Mouse (Mus musculus): ENCODE measurements around the gene Guca2b. TPM values are rescaled to one million over a fixed set of nuclear protein-coding genes. Genes with fewer than 3 reads are reported as not detected.

The Guca2b gene
- total RNA-seq (2021) = not detected
- long read RNA-seq, experiment 1 = 0 reads
- long read RNA-seq, experiment 2 = 0 reads

DNA sequence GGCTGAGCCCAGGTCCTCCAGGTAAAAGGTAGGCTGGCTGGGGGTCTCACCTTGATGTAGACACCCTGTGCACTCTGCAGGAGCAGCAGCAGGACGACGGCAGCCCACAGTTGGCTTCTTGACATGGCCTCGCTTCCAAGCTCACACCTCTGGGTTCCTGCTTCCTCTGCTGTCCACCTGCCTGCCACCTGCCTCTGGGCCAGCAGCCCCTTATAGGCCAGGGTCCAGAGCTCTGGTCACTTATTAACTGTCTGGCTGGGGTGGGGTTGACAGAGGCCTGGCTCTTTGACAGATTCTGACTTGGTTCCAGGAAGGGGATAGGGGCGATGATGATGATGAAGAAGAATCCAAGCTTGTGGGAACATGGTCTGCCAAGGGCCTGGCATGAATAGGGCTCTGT, at the start of gene Guca2b:
Guca2b (minus strand) TSS at position 224 of the 400 bp plus-strand sequence.
- DNase-seq (ENCODE audit: low spot score in 2 of 2) = no peak

DNA sequence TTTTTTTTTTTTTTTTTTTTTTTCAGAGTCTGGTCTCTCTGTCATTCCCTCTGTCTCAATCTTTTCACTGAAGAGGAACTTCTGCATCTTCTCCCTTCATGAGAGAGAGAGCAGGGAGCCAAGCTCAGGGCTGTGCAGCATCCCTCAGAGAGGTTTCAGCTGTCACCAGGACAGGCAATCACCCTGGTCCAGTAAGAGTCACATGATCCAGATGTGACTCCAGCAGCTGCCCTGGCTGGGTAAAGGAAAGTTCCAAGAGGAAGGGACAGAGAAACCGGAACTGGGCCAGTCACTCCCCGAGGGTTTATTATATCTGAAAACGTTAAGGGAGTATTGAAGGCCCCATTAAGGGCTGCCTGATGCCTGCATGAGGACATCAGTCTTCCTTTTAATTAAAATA, 49.0 kb upstream of the Guca2b start:
- DNase-seq (ENCODE audit: low spot score in 2 of 2) = no peak

DNA sequence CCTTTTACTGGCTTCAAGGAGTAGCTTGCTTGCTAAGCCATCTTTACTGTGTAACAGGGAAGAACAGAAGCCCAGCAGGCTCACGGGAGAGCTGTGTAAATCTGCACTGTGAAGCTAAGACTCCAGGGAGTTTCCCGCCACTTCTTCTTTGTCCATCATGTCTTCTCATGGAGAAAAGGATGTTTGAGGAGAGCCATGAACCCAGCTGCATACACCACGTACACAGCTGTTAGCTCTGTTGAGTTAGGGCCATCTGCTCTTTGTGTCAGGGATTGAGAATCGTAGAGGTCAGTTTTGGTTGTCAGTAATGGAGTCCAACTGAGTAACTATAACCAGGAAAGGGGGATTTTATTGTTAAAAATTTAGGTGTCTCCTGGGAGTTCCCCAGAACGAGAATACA, 48.6 kb upstream of the Guca2b start:
- DNase-seq (ENCODE audit: low spot score in 2 of 2) = no peak

DNA sequence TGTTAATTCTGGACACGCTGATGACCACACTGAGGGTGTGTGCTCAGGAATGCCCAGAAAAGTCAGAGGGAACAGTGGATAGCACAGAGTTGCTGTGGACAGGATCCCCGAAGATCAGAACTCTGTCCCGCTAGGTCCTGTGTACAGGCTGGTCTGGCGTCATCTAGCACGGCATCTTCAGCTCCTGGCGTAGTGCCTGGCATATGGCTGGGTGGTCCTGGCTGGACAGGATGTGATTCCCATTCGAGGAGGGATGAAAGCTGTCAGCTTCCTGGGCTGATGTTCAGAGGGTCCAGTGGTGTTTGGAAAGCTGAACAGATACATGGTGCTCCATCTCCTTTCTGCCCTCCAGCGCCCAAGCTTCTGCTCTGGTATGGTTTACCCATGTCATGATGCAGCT, 45.2 kb upstream of the Guca2b start:
- DNase-seq (ENCODE audit: low spot score in 2 of 2) = no peak

DNA sequence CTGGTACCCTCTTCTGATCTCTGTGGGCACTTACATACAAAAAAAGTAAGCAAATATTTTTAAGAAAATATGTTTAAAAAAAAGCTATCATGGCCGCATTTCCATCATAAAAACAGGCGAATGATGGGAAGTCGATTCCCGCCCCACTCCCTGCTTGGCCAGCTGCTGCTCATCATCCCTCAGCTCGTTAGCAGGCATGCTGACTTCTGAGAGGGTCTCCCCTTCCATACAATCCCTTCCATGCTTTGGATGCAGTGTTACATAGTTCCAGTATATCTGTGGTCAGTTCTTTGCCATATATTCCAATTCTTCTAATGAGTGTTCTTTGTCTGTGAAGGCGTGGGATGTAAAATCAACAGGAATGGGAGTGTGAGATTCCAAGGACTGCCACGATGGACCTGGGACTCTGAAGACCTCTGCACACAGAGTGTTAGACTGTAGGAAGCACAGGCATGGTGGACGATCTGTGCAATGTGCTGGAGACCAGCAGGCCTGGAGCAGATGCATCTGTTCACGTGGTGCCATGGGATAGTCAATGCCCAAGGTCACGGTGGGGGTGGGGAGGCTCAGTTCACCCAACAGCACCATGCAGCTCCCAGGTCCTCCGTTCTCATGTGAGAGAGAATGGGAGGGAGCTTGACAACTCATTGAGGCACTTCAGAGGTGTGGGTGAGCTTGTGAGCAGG, 42.7 kb upstream of the Guca2b start:
- DNase-seq (ENCODE audit: low spot score in 2 of 2) = no peak

DNA sequence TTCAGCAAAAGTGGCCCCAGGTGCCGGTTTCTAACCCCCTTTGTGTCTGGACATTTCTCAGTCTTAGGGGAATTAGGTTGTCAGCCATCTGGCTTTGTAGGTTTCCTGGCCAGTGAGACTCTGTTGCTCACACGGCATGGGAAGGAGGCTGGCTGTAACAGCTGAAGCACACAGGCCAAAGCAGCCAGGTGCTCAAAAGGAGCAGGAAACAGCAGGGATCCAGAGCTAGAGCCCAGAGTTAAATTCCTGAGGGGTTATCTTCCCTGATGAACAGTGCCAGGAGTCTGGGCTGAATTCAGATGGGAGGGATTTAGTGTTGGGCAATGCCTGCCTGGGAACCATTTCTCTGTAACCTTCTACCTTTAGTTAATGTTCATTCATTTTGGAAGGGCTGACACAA, 39.6 kb upstream of the Guca2b start:
- DNase-seq (ENCODE audit: low spot score in 2 of 2) = no peak

DNA sequence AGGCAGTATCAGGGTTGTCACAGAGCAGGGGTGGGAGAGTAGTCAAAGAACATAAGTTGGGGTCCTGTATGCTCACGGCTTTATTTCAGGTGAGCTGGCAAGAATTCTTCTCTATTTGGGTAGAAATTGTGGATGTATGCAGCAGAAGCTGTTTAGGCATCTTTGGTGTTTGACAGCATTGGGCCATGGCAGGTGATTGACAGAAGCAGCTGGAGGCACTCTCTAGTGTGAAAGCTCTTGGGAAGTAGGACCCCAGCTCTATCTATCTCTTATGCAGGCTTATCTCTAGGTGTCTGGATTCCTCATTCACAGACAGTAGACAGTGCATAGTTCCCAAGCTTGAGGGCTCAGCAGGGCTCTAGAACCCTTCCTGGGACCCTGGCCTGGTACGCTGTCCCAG, 27.0 kb upstream of the Guca2b start:
- no peak for DNase-seq (ENCODE audit: low spot score in 2 of 2)

DNA sequence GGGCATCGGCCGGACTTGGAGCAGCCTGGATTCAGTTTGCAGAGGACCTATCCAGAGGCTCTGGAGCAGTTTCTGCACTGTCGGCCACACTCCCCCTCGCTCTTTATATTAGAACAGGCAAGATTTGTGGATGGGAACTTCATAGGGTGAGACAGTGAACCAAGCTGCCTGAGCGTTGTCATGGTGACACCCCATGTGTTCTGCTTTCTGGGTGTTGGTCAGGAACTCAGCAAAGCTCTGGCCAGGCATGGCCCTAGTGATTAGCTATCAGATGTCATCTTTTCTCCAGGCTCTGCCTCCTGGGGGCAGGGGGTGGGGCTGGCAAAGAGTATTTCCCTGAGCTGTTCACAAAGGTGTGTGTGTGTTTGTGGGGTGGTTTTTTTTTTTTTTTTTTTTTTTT, 23.8 kb upstream of the Guca2b start:
- DNase-seq (ENCODE audit: low spot score in 2 of 2) = no peak

DNA sequence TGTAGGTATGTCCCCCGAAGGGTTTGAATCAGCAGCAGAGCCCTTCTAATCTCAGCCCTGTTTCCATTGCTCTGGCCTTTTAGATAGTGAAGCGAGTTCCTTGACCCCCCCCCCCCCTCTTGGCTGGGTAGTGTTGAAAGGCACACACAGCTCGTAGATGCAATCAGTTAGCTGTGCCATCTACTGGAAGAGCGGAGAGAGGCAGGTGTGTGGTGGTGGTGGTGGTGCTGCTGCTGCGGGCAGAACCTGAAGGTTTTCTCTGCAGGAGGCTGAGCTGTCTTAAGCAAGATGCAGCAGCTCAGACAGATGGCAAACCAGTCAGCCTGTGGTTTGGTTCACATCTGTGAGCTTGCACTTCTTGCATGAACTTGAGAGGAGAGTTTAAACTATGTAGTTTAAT, 13.9 kb upstream of the Guca2b start:
- DNase-seq (ENCODE audit: low spot score in 2 of 2) = no peak

DNA sequence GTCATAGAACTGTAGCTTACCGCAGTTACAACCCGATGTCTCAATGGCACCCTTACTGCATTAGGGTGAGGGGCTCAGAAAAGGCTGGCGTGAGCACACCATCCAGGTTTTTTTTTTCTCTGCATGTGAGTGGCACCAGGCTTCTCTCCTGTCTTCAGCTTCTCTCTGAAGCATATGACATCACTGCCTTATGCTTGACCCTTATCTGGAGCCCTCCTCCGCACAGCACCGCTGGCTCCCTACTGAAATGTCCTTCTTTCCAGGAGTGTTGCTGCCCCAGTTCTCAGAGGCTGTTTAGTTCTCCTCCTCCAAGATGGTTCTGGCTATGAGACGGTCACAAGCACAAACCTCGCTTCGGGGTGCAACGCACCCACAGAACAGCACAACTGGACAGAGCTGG, 12.4 kb upstream of the Guca2b start:
- no peak for DNase-seq (ENCODE audit: low spot score in 2 of 2)

DNA sequence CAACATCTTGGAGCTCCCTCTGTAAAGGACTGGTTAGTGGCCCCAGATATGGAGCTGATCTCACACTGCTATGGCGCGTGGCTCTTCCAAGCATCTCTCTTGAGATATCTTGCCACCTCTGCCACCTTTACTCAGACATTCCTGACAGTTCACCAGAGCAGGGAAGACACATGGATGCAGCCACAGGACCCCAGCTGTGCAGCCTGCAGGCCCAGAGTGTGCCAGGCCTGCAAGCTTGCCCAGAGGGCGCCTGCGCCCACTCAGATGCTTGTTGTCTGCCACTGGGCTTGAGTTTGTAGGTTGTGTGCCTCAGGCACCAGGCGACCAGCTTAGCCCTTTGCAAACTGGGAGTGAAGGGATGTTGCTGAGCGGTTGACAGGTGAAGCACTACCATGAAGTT, 12.0 kb upstream of the Guca2b start:
- no peak for DNase-seq (ENCODE audit: low spot score in 2 of 2)

DNA sequence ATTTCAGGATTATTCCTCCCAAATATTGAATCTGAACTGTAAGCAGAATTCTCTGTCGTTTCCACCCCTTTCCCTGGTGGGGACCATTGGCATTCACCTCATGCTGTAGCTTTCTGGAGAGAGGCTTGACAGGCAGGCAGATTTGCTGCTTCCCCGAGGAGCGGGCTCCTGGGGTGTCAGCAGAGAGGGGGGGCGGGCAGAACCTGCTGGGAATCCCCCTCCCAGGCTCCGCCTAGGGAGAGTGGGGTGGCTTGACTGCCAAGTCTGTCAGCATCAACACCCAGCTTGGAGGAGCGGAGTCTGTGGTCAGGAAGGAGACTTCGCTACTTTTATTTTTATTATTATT, 11.4 kb upstream of the Guca2b start:
- DNase-seq (ENCODE audit: low spot score in 2 of 2) = no peak

DNA sequence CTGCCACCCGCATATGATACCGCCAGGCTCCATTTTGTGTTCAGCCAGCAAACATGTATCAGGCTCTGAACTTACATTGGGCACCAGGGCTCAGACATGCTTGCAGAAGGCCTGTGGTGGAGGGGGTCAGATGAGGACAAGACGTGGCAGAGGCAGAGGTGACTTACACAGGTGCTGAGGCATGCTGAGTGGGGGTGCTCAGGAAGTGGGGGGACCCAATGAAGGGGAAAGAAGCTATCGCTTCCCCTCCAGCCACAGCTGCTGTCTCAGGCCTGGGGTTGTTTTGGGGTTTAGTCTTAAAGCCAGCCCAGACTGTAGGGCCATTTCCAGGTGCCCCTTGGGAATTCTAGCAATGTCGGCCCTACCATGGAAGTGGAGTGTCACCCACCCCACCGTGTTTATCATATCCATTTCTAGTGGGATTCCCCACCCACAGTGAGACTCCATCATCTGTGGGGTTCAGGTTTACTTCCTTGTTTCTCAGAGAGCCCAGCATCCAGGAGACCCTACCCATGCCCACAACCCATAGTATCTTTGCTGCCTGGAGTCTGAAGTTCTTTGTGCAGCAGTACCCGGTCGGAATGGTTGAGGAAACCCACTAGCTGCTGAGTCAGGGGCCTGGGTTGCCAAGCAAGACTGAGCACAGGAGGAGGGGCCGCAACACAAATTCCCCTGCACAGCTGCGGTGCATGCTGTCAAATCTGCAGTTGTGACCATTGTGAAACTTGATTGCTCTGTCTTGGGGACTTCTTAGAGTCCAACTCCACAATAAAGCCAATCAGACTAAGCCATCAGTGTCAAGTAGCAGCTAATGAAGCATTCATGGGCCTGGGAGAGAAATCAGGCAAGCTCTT, 10.8 kb upstream of the Guca2b start:
- DNase-seq (ENCODE audit: low spot score in 2 of 2) = no peak

DNA sequence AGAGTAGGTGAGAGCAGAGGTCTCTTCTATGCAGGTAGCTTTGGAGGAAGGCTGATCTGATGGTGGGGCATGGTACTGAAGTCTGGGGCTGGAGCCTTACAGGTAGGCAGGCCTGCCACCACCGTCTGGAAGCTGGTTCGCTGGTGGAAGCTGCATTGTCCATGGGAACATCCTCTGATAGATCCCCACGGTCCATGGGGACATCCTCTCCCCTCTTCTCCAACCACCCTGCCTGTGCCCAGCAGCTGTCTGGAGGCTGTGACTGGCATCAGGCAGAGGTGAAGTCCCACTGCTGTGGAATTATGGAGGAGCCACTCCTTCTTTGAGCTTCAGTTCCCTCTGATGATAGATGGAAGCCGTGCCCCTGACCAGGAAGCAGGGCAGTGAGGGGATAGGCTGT, 9.8 kb upstream of the Guca2b start:
- no peak for DNase-seq (ENCODE audit: low spot score in 2 of 2)

DNA sequence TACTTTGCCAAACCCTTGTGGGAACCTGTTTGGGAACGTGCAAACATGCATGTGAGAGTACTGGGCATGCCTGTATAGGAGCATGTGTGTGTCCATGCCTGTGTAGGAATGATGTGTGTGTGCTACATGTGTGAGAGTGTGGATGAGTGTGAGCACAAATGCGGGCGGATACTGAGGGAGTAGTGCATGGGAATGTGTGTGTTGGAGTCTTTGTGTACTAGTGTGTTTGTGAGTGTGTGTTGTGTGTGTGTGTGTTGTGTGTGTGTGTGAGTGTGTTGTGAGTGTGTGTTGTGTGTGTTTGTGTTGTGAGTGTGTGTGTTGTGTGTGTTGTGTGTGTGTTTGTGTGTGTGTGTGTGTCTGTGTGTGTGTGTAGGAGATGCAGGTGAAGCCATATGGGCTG, 9.4 kb upstream of the Guca2b start:
- DNase-seq (ENCODE audit: low spot score in 2 of 2) = no peak

DNA sequence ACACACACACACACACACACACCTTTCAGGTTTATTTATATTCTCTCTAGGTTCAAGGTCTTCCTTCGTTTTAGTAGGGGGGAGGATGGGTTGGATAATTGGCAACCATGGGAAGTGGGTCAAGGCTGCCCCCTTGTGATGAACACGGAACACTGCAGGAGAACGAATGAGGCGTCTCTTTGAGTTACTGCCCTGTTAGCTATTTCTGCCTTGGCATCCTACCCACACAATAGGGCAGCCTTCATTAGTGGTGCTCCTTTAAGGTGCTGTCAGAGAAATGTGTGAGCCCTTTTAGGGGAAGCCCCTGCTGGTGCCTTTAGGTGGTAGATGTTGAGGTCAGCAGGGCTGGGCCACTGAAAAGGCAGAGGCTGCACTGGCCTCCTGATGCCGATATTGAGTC, 8.7 kb upstream of the Guca2b start:
- DNase-seq (ENCODE audit: low spot score in 2 of 2) = no peak

DNA sequence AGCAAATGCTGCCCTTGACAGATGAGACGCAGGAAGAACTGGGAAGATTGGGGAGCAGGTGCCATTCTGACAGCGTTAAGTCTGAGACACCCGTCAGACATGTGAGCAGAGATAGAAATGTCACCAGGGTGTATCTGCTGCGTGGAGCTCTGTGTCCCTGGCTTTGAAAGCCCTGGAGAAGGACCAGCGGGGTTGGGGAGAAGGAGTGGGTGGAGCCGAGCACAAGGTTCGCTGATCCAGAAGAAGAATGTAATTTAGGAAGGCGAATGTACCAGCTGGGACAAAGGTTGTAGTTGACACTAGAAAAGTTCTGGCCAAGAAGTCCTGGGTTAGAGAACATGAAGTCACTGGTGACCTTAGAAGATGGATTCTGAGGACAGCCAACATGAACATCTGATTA, 7.4 kb upstream of the Guca2b start:
- DNase-seq (ENCODE audit: low spot score in 2 of 2) = no peak

DNA sequence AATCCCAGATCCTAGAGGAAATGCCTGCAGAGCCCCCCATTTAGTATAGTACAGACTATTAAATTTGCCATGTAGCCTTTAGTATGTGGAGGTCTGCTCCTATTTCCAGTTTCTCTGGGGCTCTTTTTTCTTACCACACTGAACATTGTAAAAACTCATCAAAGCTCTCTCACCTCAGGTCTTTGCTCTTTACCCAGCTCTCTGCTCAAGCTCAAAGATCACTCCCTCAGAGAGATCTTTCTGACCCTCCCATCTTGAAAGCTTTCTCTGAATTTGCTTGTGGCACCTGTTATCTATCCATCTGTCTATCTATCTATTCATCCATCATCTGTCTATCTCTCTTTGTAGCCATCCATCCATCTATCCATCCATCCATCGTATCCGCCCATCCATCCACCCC, 6.4 kb upstream of the Guca2b start:
- no peak for DNase-seq (ENCODE audit: low spot score in 2 of 2)

DNA sequence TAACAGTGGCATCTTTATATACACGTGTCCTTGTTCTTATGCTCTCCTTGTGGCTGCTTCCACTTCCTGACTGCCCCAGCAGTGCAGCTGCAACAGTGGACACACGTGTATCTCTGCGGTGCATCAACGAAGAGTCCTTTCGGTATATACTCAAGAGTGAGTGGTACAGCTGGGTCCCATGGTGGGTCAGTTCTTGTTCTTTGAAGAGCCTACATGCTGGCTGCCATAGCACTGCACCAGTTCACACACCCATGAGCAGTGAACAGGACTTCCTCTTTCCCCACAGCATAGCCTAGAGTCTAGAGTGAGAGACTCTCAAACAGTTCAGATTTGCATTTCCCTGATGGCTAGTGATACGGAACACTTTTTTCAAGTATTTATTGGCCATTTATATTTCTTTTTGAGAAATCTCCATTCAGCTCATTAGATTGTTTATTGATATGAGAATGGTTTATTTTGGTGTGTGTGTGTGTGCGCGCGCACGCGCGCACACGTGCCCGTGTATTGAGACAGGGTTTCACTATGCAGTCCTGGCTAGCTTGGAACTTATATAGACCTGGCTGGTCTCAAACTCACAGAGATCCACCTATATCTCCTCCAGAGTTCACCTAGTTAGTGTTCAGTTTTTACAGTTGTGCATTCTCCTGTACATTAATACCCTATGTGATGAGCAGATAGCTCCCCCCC, 4.8 kb upstream of the Guca2b start:
- DNase-seq (ENCODE audit: low spot score in 2 of 2) = no peak

DNA sequence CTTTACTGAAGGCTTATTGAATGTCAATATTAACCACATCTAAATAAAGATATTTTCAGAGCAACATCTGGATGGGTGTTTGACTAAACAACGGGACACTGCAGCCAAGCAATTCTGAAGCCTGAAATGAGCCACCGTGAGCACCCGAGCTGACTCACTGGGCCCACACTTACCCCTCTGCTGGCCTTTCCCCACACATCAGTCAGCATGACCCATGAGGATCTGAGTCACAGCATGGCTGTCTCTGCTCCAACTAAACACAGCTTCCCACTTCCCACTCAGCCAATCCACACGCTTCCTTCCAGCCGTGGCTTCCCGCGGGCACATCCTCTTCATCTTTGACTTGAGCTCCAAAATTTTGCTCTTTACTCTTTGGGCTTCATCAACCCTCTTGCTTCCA, 4.2 kb upstream of the Guca2b start:
- DNase-seq (ENCODE audit: low spot score in 2 of 2) = no peak

DNA sequence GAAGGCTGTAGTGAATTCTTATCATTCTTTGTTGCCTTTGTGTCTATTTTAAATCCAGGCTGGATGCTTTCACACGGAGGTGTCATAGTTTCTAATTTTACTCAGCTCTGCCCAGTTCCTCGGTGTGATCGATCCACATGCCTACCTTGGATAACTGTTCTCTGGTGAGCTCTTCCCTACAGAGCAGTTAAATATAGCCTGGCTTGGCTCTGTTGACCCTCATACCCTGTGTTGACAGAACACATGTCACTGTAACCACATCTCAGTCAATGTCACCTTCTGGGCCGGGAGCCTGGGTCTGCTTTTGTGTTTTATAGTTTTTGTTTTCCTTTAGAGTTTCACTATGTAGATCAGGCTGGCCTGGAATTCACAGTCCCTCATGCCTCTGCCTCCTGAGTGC, 3.4 kb upstream of the Guca2b start:
- DNase-seq (ENCODE audit: low spot score in 2 of 2) = no peak

DNA sequence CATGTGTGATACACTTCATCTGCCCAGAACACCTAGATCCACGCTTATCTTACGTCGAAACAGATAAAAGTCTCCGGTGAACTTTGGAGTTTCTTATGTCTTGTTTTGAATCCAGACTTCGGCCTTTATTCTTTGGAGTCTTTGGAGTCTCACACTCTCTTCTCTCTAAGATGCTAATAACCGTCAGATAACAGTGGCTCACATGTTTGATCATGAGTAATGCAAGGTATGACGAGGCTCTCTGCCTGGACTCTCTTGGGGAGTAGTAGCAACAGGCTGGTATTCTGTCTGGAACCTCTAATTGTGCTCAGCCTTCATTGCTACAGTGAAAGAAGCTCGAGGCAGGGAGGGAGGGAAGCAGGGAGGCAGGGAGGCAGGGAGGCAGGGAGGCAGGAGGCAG, 1.3 kb upstream of the Guca2b start:
- no peak for DNase-seq (ENCODE audit: low spot score in 2 of 2)
